Mouse (Mus musculus) retina, adult 2 months (tissue): ENCODE results near the gene Olfr1495.
"Not testable (repeated sequence)": the region's sequence is repeated elsewhere in the genome, so short reads cannot be mapped to it uniquely, and the experiment has no call there.

Experiments used
- DNase-seq: peaks from one replicate; pipeline ENCODE4 v3.0.0-alpha.2; 2012; ENCODE audit warnings: low read depth, low spot score

Gene Olfr1495

GRCm38 (mm10) chr19:13764306-13764705, at the start of gene Olfr1495:
TSS of gene Olfr1495 (plus strand) at chr19:13764606.
- no peak for DNase-seq

GRCm38 (mm10) chr19:13722978-13723377, 41.4 kb upstream of the Olfr1495 start, which contains the start of gene Olfr1493-ps1:
TSS of gene Olfr1493-ps1 (plus strand) at chr19:13723278.
- no peak for DNase-seq

- no peak for DNase-seq
Measured at GRCm38 (mm10) chr19:13739428-13739827, 25.0 kb upstream of the Olfr1495 start, which contains the start of gene Olfr1494. TSS of gene Olfr1494 (plus strand) at chr19:13739728.

- no peak for DNase-seq
Measured at GRCm38 (mm10) chr19:13749366-13749765, 15.0 kb upstream of the Olfr1495 start.

DNA sequence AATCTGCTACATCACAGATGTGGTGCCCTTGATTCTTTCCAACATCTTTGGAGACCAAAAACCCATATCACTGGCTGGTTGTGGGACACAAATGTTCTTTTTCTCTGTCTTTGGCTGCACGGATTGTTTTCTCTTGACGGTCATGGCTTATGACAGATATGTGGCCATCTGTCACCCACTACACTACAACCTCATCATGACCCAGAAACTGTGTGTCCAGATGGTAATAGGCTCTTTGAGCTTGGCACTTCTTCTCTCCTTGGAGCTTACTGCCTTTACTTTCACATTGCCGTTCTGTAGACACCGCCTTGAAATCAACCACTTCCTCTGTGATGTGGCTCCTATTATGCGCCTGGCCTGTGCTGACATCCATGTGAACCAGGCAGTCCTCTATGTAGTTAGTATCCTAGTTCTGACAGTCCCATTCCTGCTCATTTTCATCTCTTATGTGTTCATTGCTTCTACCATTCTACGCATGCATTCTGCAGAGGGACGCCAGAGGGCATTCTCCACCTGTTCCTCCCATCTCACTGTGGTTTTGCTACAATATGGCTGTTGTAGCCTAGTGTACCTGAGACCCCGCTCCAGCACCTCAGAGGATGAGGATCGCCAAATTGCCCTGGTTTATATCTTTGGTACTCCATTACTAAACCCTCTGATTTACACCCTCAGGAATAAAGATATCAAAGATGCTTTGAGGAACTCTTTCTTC, 4.3 kb downstream of the Olfr1495 start:
- DNase-seq: no peak

DNA sequence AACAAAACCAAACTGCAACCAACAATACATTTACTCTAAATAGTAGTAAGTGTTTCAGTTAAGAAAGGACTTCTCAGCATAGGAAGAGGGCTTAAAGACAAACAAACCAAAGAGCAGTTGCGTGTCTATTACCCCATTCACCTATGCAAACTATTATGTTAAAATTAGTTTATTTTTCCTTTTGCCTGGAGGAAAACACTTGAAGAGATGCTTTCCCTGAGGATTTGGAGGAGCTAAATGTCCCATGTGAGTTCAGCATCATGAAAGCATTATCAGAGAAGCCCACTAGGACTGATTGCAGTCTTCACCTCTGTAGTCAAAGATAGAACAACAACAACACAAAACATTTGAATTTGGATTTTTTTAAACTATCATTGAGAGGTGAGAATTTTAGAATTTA, 13.2 kb downstream of the Olfr1495 start, which contains the start of gene Olfr1496:
Gene Olfr1496, plus strand, starts transcription at position 301 of the 400 bp plus-strand sequence.
- DNase-seq: no peak

- DNase-seq: no peak
Measured at GRCm38 (mm10) chr19:13798102-13798501, 33.7 kb downstream of the Olfr1495 start, which contains the start of gene Olfr1497. TSS of gene Olfr1497 (minus strand) at chr19:13798202.

DNA sequence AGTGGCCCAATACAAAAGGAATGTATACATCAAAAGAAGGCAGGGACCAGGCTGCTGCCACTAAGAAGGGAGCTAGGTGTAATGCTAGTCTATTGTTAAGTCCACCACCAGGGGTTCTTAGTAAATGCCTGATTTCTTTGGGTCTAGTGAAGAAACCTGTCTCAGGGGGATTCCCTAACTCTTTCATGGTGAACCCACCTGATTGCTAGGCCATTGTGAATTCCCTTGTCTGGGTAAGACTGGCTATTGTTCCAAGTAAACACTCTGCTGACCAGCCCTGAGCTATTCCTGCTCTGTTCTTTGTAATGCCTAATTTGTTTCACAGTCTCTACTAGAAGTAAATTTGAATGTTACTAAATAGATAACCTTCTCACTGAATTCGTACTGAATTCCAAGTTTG, 41.1 kb downstream of the Olfr1495 start:
- not testable (repeated sequence) for DNase-seq

DNA sequence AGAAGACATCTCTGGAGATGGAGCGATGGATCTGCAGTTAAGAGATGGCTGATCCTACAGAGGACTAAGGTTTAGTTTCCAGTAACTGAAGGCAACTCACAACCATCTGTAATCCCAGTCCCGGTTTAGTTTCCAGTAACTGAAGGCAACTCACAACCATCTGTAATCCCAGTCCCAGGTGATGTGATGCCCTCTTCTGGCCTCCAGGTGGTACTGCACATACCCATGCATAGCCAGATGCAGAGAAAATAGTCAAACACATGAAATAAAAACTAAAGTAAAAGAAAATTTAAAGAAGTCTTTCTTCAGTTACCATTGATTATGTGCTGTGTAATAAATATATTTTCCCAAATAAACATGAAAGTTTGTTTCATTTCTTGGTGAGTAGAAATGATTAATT, 48.4 kb downstream of the Olfr1495 start:
- DNase-seq: no peak

DNA sequence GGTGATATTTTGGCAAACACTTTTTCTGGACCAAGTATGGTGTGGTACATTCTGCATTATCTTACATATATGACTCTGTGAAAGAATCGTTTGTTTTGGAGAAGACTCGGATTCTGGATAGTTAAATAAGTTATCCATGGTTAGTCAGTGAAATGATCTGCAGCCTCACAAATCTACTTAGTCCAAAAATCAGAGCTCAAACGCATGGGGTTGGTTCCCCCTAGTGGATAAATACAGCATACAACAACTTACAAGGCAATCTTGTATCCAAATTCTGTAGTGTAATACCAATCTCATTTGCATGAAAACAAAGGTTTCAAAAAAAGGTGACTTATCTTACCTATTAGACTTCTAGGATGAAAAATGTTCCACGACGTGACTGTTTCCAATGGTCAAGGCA, 54.4 kb downstream of the Olfr1495 start:
- DNase-seq: peak; percentile 20

DNA sequence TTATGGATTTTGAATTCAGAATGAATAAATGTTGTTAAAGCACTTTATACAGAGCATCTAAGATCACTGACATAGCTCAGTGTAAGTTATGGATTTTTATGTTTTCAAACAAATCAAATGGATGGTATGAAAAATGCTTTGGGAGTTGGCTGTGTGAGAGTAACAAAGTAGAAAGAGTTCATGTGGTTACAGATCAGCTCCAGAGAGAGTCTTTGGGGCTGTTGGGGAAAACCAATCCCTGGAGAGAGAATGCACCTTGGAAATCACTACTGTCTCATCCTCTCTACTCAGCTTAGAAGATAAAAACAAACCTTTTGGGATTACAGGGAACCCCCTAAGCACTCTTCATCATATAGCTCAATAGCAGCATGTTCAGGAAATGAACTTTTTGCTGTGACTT, 54.9 kb downstream of the Olfr1495 start, which contains the start of gene Olfr1499:
Gene Olfr1499, minus strand, starts transcription at position 101 of the 400 bp plus-strand sequence.
- no peak for DNase-seq
